Mouse (Mus musculus) neural tube, embryonic 11.5 days (tissue): ENCODE measurements at regions not wholly inside any gene's neighbourhood (a gene's known extent, or its start where the extent isn't known, plus 50 kb on each side); places are given as distances from the start of the nearest gene placed in this dataset.

Experiments
- ATAC-seq: fragments of 200-750 bp; cut with Nextera tagmentation; 2 replicates; pipeline ENCODE4 v1.8.0; 2017; ENCODE audit warnings: moderate number of reproducible peaks, mild to moderate bottlenecking, moderate TSS enrichment, moderate library complexity; ENCODE audit not compliant: insufficient read depth, low FRiP score, low TSS enrichment
- DNase-seq: peaks from one replicate; pipeline ENCODE4 v3.0.0-alpha.2; 2015; ENCODE audit warnings: low spot score
- H3K27ac ChIP-seq: fragments of 300-500 bp; sonication (generic); 2 replicates; pipeline ENCODE4 v1.5.1; 2014; ENCODE audit warnings: low read depth, mild to moderate bottlenecking, low read length
- H3K27me3 ChIP-seq: fragments of 300-500 bp; sonication (generic); 2 replicates; pipeline ENCODE4 v1.6.1; 2014; ENCODE audit warnings: mild to moderate bottlenecking, low read length, mixed read lengths; ENCODE audit not compliant: control insufficient read depth, insufficient read depth
- H3K36me3 ChIP-seq: fragments of 300-500 bp; sonication (generic); 2 replicates; pipeline ENCODE4 v1.6.1; 2014; ENCODE audit warnings: mild to moderate bottlenecking, low read length, moderate library complexity, mixed read lengths; ENCODE audit not compliant: control insufficient read depth, insufficient read depth
- H3K4me1 ChIP-seq: fragments of 300-500 bp; sonication (generic); 2 replicates; pipeline ENCODE4 v1.6.1; 2014; ENCODE audit warnings: low read length, mixed read lengths; ENCODE audit not compliant: control insufficient read depth, insufficient read depth
- H3K4me2 ChIP-seq: fragments of 300-500 bp; sonication (generic); 2 replicates; pipeline ENCODE4 v1.6.1; 2014; ENCODE audit warnings: low read depth, mild to moderate bottlenecking, moderate library complexity
- H3K4me3 ChIP-seq: fragments of 300-500 bp; sonication (generic); 2 replicates; pipeline ENCODE4 v1.5.1; 2014; ENCODE audit warnings: low read depth, low read length
- H3K9ac ChIP-seq: fragments of 300-500 bp; sonication (generic); 2 replicates; pipeline ENCODE4 v1.6.1; 2014; ENCODE audit warnings: mild to moderate bottlenecking, low read length
- H3K9me3 ChIP-seq: fragments of 300-500 bp; sonication (generic); 2 replicates; pipeline ENCODE4 v1.6.1; 2016; ENCODE audit warnings: low read length; ENCODE audit not compliant: control insufficient read depth
- WGBS: fragments of 180-500 bp; shearing (Covaris S2); extraction: QIAGEN DNeasy Blood & Tissue Kit; methylation state at CpG from one replicate; pipeline ENCODE4 v1.1.7; 2014; 5-methylcytosine and 5-hydroxymethylcytosine counted together

DNA sequence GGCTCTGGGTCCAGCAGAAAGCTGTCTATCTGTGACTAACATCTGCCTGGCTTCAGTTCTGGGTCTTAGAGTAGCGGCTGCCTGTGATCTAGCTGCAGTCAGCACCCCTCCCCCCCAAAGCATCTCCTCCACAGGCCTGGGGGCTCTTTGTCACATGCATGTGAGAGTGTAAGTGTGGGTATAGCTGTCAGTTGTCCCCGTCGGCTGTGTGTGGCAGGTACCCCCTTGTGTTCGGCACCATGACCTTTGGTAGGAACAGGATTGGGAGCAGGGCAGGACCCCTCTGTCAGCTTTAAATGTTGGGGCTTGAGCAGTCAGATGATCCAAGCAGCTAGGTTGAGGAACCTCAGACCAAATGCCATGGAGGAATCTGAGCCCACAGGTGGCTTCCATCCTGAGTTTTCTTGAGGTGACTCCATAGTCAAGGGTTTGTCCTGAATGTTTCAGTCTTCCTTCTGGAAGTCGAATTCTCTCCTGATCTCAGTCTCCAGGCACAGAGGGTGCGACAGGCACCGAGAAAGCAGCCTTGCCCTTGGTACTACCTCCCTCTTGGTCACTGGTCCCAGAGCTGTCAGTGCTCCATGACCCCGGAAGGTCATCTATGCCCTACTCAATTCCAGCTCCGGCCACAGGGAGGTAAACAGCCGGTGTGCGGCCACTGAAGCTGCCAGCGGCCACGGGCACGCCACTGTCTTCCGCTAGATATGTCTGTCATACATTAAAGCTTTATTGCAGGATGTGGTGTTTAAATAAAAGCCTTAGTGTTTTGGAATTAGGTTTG, 55.9 kb upstream of the Gata5 start:
- Histone ChIP-seq H3K27me3 (peaks cover 20% of the 10 kb centered on the region), H3K27ac (no peak overlapping the region), H3K4me2 (no peak overlapping the region), H3K4me3 (no peak overlapping the region), H3K9me3 (no peaks in the 10 kb centered on the region), H3K4me1 (0 out of 2 replicates have a peak, but pooled peaks cover 2% of the 10 kb centered on the region), H3K9ac (no peak overlapping the region), H3K36me3 (no peaks in the 10 kb centered on the region)
- WGBS = 74% methylated on average over 15 of the region's 15 CpGs
- no peak for ATAC-seq
- DNase-seq = no peak

DNA sequence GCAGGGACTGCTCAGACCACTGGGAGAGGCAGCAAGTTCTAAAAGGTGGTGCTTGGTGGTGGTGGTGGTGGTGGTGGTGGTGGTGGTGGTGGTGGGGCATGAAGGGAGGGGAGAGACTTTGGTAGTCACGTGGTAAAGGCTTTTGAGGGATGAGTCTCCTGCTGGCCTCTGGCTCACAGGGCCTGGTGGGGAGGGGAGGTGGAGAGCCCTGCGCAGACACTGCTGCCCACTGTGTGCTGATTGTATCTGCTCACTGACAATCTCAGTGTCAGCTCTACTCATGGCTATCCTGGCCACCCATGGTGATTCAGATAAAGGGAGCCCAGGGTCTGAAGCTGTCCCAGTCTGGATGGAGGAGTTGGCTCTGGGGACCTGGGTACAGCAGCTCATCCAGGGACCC, 55.0 kb upstream of the Gata5 start:
- Histone ChIP-seq H3K27ac (no peak overlapping the region), H3K9ac (no peak overlapping the region)
- ATAC-seq = no peak

GRCm38 (mm10) chr2:180389013-180389412, 54.5 kb upstream of the Gata5 start:
- WGBS = 71% methylated on average over 12 of the region's 12 CpGs
- H3K4me2 ChIP-seq = no peak overlapping the region

More for the DNA sequence above, 55.0 kb upstream of the Gata5 start:
- Histone ChIP-seq H3K27me3 (peaks cover 28% of the 10 kb centered on the region), H3K4me2 (no peak overlapping the region), H3K36me3 (no peaks in the 10 kb centered on the region), H3K4me1 (0 out of 2 replicates have a peak, but pooled peaks cover 2% of the 10 kb centered on the region), H3K9me3 (no peaks in the 10 kb centered on the region), H3K4me3 (no peak overlapping the region)
- no peak for DNase-seq
- WGBS = 31% methylated on average over 2 of the region's 2 CpGs

GRCm38 (mm10) chr2:180388122-180388521, 53.6 kb upstream of the Gata5 start:
- no peak overlapping the region for H3K4me2 ChIP-seq
- DNase-seq (no peak), ATAC-seq (no peak)
- H3K4me1 ChIP-seq = 0 out of 2 replicates have a peak, but pooled peaks cover 2% of the 10 kb centered on the region
- H3K4me3 ChIP-seq = no peak overlapping the region
- H3K36me3 ChIP-seq = no peaks in the 10 kb centered on the region
- no peak overlapping the region for H3K9ac ChIP-seq
- H3K27me3 ChIP-seq = peaks cover 34% of the 10 kb centered on the region
- no peak overlapping the region for H3K27ac ChIP-seq
- H3K9me3 ChIP-seq = no peaks in the 10 kb centered on the region
- WGBS = 77% methylated on average over 5 of the region's 5 CpGs

More at GRCm38 (mm10) chr2:180389013-180389412, 54.5 kb upstream of the Gata5 start:
- H3K36me3 ChIP-seq = no peaks in the 10 kb centered on the region
- DNase-seq (no peak), ATAC-seq (no peak)
- H3K4me1 ChIP-seq = 0 out of 2 replicates have a peak, but pooled peaks cover 2% of the 10 kb centered on the region
- H3K27ac ChIP-seq = no peak overlapping the region
- no peaks in the 10 kb centered on the region for H3K9me3 ChIP-seq
- peaks cover 30% of the 10 kb centered on the region for H3K27me3 ChIP-seq
- no peak overlapping the region for H3K9ac ChIP-seq
- H3K4me3 ChIP-seq = no peak overlapping the region

DNA sequence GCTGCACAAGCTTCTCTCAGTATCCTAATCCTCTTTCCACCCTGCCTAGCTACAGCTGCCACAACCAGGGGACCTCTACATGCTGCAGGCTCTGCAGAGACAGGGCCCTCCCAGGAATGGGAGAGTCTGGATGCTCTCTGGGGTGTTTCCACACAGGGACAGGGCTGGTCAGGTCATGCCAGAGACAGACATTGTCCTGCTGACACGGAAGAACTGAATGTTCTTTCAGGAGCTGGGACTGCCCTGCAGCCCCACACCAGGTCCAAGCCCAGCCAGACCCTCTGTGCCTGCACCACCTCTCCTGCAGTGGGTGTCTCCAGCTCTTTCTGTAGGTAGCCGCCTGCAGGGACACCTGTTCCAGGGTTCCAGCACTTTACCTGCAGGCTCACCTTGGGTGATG, 52.8 kb upstream of the Gata5 start:
- Histone ChIP-seq H3K36me3 (no peaks in the 10 kb centered on the region), H3K27ac (no peak overlapping the region), H3K9me3 (no peaks in the 10 kb centered on the region), H3K4me3 (no peak overlapping the region), H3K4me1 (0 out of 2 replicates have a peak, but pooled peaks cover 2% of the 10 kb centered on the region), H3K4me2 (no peak overlapping the region), H3K9ac (no peak overlapping the region; the same call in 1 of the 2 replicates), H3K27me3 (peaks cover 34% of the 10 kb centered on the region)
- ATAC-seq (no peak), DNase-seq (no peak)
- WGBS = 52% methylated on average over 2 of the region's 2 CpGs

- peaks cover 34% of the 10 kb centered on the region for H3K27me3 ChIP-seq
- H3K4me2 ChIP-seq = peak overlapping the region; percentile 77
- 0 out of 2 replicates have a peak overlapping the region, but pooled peaks have one; percentile 0 for H3K27ac ChIP-seq
- no peaks in the 10 kb centered on the region for H3K9me3 ChIP-seq
- 2% methylated on average over 29 of the region's 35 CpGs for WGBS
- peak overlapping the region; percentile 42 for H3K4me3 ChIP-seq
- peak overlapping the region; percentile 54 for H3K9ac ChIP-seq
- H3K4me1 ChIP-seq = 0 out of 2 replicates have a peak, but pooled peaks cover 2% of the 10 kb centered on the region
- DNase-seq (peak; percentile 49), ATAC-seq (no peak)
- no peaks in the 10 kb centered on the region for H3K36me3 ChIP-seq
These were observed 51.6 kb upstream of the Gata5 start for GRCm38 (mm10) chr2:180385967-180386688.

DNA sequence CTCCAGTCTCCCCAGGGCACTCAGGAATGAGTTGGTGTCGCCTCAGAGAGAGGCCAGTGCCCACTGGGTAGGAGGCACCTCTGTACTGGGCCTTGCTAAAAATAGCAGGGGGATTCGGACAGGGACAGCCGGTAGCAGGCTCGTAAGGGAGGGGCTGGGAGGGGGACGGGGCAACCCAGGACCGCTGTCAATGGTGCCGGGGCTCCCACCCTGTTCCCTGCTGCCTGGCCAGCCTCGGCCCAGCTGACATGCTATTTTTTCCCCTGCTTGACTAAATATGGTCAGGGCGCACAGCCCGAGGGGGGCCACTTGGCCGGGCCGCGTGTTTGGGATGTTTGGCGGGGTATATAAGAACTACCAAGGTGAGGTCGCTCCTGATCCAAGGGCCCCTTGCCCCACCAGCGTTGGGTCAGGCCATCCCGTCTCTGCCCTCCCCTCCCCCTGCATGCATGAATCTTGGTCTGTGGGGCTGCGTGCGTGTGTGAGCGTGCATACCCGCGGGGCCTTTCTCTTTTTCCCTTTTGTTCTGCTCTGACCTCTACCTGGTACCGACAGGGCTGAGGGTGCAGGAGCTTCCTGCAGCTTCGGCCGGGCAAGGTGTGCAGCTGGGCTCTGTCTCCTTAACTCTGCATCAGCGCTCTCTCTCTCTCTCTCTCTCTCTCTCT, 50.9 kb upstream of the Gata5 start:
- H3K9me3 ChIP-seq = no peaks in the 10 kb centered on the region
- ATAC-seq (peak; percentile 55; the same call in 1 of the 2 replicates), DNase-seq (peak; percentile 23)
- H3K4me2 ChIP-seq = peak overlapping the region; percentile 77
- 0 out of 2 replicates have a peak, but pooled peaks cover 2% of the 10 kb centered on the region for H3K4me1 ChIP-seq
- 8% methylated on average over 26 of the region's 26 CpGs for WGBS
- peak overlapping the region; percentile 42 for H3K4me3 ChIP-seq
- H3K9ac ChIP-seq = peak overlapping the region; percentile 39
- peaks cover 34% of the 10 kb centered on the region for H3K27me3 ChIP-seq
- no peak overlapping the region for H3K27ac ChIP-seq
- no peaks in the 10 kb centered on the region for H3K36me3 ChIP-seq
